Mouse (Mus musculus) heart, embryonic 10.5 days (tissue): ENCODE results near the gene Lrrc74a. TPM values are rescaled to one million over a fixed set of nuclear protein-coding genes. Genes with fewer than 3 reads are reported as not detected.
A peak's percentile ranks its signal among the peaks of the same experiment; 100 is the strongest.

Experiments used
- DNase-seq: peaks from one replicate; pipeline ENCODE4 v3.0.0-alpha.2; 2017; ENCODE audit warnings: low spot score
- H3K27ac ChIP-seq: fragments of 300-500 bp; sonication (generic); 2 replicates; pipeline ENCODE4 v1.5.1; 2016; ENCODE audit warnings: mild to moderate bottlenecking
- H3K27me3 ChIP-seq: fragments of 300-500 bp; sonication (generic); 2 replicates; pipeline ENCODE4 v1.6.1; 2016; ENCODE audit warnings: mild to moderate bottlenecking; ENCODE audit not compliant: poor library complexity, insufficient read depth, severe bottlenecking
- H3K36me3 ChIP-seq: fragments of 300-500 bp; sonication (generic); 2 replicates; pipeline ENCODE4 v1.6.1; 2016; ENCODE audit warnings: mild to moderate bottlenecking, moderate library complexity
- H3K4me1 ChIP-seq: fragments of 300-500 bp; sonication (generic); 2 replicates; pipeline ENCODE4 v1.6.1; 2016; ENCODE audit warnings: mild to moderate bottlenecking
- H3K4me3 ChIP-seq: fragments of 300-500 bp; sonication (generic); 2 replicates; pipeline ENCODE4 v1.5.1; 2016; ENCODE audit warnings: mild to moderate bottlenecking, moderate library complexity
- H3K9me3 ChIP-seq: fragments of 300-500 bp; sonication (generic); 2 replicates; pipeline ENCODE4 v1.6.1; 2016; ENCODE audit warnings: mild to moderate bottlenecking, moderate library complexity
- WGBS: fragments of 180-500 bp; shearing (Covaris S2); methylation state at CpG from one replicate; pipeline ENCODE4 v1.1.7; 2016; 5-methylcytosine and 5-hydroxymethylcytosine counted together
- polyA plus RNA-seq: library from polyadenylated mRNA; unstranded; fragments of >200 nt; fragmentation: Nextera tagmentation; extraction: Ambion mirVana; gene quantifications from 2 replicates; pipeline ENCODE4 v1.2.1, GENCODE M21; 2016

Lrrc74a gene
- polyA plus RNA-seq, 1 experiment from 2014 or later: not detected

GRCm38 (mm10) chr12:86803651-86804307 lies 69.6 kb downstream of the Lrrc74a start:
- no peak for DNase-seq
- Histone ChIP-seq H3K27ac (peak overlapping the region; percentile 75), H3K4me3 (no peak overlapping the region), H3K36me3 (no peaks in the 10 kb centered on the region), H3K27me3 (no peaks in the 10 kb centered on the region), H3K4me1 (peaks cover 90% of the 10 kb centered on the region), H3K9me3 (no peaks in the 10 kb centered on the region)
- WGBS: 44% methylated on average over 6 of the region's 6 CpGs

GRCm38 (mm10) chr12:86804308-86804700 lies 70.1 kb downstream of the Lrrc74a start:
- WGBS: 38% methylated on average over 4 of the region's 4 CpGs
- DNase-seq: no peak
- H3K27ac ChIP-seq: peak overlapping the region; percentile 75
- no peaks in the 10 kb centered on the region for H3K27me3 ChIP-seq
- H3K4me1 ChIP-seq: peaks cover 90% of the 10 kb centered on the region
- no peaks in the 10 kb centered on the region for H3K9me3 ChIP-seq
- H3K36me3 ChIP-seq: no peaks in the 10 kb centered on the region
- H3K4me3 ChIP-seq: no peak overlapping the region

GRCm38 (mm10) chr12:86804857-86805256 lies 70.7 kb downstream of the Lrrc74a start:
- H3K4me1 ChIP-seq: peaks cover 89% of the 10 kb centered on the region
- H3K27me3 ChIP-seq: no peaks in the 10 kb centered on the region
- peak overlapping the region; percentile 75 for H3K27ac ChIP-seq
- no peak overlapping the region for H3K4me3 ChIP-seq
- DNase-seq: no peak
- no peaks in the 10 kb centered on the region for H3K9me3 ChIP-seq
- 66% methylated on average over 2 of the region's 2 CpGs for WGBS
- H3K36me3 ChIP-seq: no peaks in the 10 kb centered on the region

GRCm38 (mm10) chr12:86805315-86805714 lies 71.1 kb downstream of the Lrrc74a start:
- peaks cover 91% of the 10 kb centered on the region for H3K4me1 ChIP-seq
- no peak overlapping the region for H3K27ac ChIP-seq
- 67% methylated on average over 4 of the region's 4 CpGs for WGBS

GRCm38 (mm10) chr12:86806031-86806922 lies 72.1 kb downstream of the Lrrc74a start:
- 7% methylated on average over 20 of the region's 20 CpGs for WGBS
- DNase-seq: no peak
- H3K27ac ChIP-seq: peak overlapping the region; percentile 80

More at GRCm38 (mm10) chr12:86805315-86805714, 71.1 kb downstream of the Lrrc74a start:
- H3K27me3 ChIP-seq: no peaks in the 10 kb centered on the region
- H3K36me3 ChIP-seq: no peaks in the 10 kb centered on the region
- H3K4me3 ChIP-seq: no peak overlapping the region
- no peaks in the 10 kb centered on the region for H3K9me3 ChIP-seq
- no peak for DNase-seq

DNA sequence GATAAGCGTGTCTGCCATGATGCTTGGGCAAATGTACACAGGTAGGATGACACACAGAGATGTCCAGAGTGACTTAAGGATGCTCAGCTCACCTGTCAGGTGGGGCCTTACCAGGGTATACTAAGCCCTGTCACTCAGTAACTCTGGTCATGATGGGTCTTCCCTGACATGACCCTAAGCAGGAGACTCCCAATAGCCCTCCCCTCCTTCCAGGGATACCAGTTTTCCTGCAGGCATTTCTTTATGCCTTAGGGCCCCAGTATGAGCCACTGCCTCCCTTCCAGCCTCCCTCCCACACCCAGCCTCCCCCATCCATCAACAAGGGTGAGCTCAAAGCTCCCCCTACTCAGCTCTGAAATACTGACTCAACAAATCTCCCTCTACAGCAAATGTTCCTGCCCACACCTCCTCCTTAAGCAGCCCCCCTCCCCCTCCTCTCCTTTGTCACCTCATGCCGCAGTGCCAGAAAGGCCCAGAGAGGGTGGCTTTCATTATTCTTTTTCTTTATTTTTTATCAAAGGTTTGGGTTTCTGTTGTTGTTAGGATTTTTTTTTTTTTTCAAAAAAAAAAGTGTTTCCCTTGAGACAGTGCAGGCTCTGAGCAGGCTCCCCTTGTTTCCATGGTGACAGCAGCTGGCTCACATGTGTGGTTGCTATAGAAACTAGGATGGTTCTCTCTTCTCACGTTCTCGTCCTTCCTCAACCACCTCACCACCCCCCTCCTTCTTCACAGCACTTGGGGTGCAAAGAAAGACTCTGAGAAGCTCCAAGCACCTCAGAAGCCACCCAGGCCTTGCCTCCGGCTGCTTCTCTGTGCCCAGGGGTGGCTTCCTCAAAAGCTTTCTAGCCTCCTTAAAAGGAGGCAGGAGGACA lies 73.0 kb downstream of the Lrrc74a start:
- 31% methylated on average over 5 of the region's 5 CpGs for WGBS
- no peak for DNase-seq
- peaks cover 91% of the 10 kb centered on the region for H3K4me1 ChIP-seq

More at GRCm38 (mm10) chr12:86806031-86806922, 72.1 kb downstream of the Lrrc74a start:
- Histone ChIP-seq H3K36me3 (no peaks in the 10 kb centered on the region), H3K9me3 (no peaks in the 10 kb centered on the region), H3K27me3 (no peaks in the 10 kb centered on the region), H3K4me3 (peak overlapping the region; percentile 35), H3K4me1 (peaks cover 91% of the 10 kb centered on the region)

DNA sequence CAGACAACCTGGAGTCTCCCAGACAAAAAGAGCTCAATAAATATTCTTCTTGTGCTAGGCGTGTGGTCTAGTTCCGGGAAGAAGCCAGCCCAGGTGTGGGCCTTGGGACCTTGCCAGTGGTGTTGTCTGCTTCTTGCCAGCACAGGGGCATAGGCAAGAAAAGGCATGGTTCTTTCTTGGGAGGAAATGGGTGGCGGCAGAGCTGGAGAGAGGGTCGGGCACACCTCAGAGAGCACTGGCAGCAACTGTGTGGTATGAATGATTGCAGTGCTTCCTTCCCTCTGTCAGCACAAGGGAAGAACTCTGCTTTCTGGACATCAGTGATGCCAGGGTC lies 73.6 kb downstream of the Lrrc74a start:
- no peak overlapping the region for H3K4me3 ChIP-seq
- WGBS: 52% methylated on average over 4 of the region's 4 CpGs
- H3K4me1 ChIP-seq: peaks cover 91% of the 10 kb centered on the region
- H3K27me3 ChIP-seq: no peaks in the 10 kb centered on the region
- H3K36me3 ChIP-seq: no peaks in the 10 kb centered on the region
- H3K9me3 ChIP-seq: no peaks in the 10 kb centered on the region
- DNase-seq: no peak
- peak overlapping the region; percentile 45 for H3K27ac ChIP-seq

More for the DNA sequence above, 73.0 kb downstream of the Lrrc74a start:
- no peaks in the 10 kb centered on the region for H3K27me3 ChIP-seq
- no peaks in the 10 kb centered on the region for H3K9me3 ChIP-seq
- peak overlapping the region; percentile 80 for H3K27ac ChIP-seq
- H3K36me3 ChIP-seq: no peaks in the 10 kb centered on the region
- 0 out of 2 replicates have a peak overlapping the region, but pooled peaks have one; percentile 35 for H3K4me3 ChIP-seq

GRCm38 (mm10) chr12:86808856-86809255 lies 74.7 kb downstream of the Lrrc74a start:
- no peak for DNase-seq
- Histone ChIP-seq H3K4me1 (peaks cover 83% of the 10 kb centered on the region), H3K36me3 (no peaks in the 10 kb centered on the region), H3K9me3 (no peaks in the 10 kb centered on the region), H3K4me3 (no peak overlapping the region), H3K27me3 (no peaks in the 10 kb centered on the region), H3K27ac (peak overlapping the region; percentile 86)
- 76% methylated on average over 4 of the region's 4 CpGs for WGBS

DNA sequence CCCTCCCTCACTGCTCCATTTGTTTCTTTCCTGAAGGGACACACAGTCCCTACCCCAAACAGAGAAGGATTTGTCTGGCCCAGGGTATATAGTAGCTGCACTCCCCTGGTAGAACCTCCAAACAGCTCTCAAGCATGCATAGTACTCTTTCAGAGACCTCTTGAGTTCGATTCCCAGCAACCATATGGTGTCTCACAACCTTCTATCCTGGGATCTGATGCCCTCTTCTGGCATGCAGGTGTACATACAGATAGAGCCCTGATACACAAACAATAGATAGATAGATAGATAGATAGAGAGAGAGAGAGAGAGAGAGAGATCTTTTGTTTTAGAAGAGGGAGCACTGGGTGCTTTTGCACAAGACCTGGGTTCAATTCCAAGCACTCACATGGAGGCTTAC lies 75.9 kb downstream of the Lrrc74a start:
- WGBS: 87% methylated on average over 1 of the region's 1 CpGs
- DNase-seq: no peak
- Histone ChIP-seq H3K36me3 (no peaks in the 10 kb centered on the region), H3K27ac (peak overlapping the region; percentile 86), H3K4me1 (peaks cover 71% of the 10 kb centered on the region), H3K9me3 (no peaks in the 10 kb centered on the region), H3K27me3 (no peaks in the 10 kb centered on the region), H3K4me3 (no peak overlapping the region)

DNA sequence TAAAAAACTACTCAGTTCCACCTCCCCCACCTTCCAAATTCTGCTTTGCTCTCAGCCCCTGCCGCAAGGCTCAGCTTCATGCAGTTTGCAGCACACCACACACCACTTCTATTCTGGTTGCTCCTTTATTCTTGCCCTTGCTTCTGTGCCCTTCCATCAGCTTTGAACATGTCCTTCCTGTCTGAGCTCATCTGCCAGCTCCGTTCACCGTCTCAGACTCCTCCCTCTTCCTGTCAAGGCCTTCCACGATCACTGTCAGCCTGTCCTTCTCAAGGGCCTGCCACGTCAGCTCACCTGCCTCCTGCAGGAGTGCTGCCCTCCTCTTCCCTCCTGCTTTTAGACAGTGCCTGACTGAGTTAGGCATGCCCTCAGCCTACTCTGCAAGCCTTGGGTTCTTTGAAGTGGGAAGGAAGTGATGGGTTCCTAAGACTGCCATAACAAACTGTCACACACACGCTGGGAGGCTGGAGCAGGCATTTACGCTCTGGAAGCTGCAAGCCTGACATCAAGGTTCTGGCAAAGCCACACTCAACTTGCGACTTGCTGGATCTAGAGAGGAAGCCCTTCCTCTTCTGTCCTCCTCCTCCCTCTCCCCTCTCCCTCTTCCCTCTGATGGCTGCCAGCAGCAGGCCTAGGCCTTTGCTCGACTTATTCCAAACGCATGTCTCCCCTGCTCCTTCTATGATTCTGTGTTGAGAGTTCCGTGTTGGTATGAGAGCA lies 76.7 kb downstream of the Lrrc74a start:
- peaks cover 74% of the 10 kb centered on the region for H3K4me1 ChIP-seq
- no peak for DNase-seq
- 37% methylated on average over 11 of the region's 11 CpGs for WGBS
- no peaks in the 10 kb centered on the region for H3K9me3 ChIP-seq
- H3K27ac ChIP-seq: peak overlapping the region; percentile 86
- no peak overlapping the region for H3K4me3 ChIP-seq
- H3K27me3 ChIP-seq: no peaks in the 10 kb centered on the region
- no peaks in the 10 kb centered on the region for H3K36me3 ChIP-seq

DNA sequence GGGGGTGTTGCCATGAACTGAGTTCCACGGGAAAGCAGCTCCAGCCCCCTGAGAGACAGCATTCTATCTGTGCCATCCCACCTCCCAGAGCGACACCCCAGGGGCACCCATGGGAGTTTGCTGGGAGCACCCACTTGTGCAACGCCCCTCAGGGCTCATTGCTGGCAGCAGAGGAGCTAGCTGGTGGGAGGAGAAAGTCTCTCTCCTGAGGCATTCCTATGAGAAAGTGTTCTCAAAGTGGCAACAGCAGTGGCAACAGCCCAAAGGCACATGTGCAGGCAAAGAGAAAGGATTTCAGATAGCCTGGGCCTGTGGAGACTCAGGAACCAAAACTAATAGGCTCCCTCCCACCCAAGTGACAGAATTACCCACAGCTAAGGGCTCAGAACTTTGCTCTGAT lies 78.6 kb downstream of the Lrrc74a start:
- 76% methylated on average over 3 of the region's 3 CpGs for WGBS
- H3K27me3 ChIP-seq: no peaks in the 10 kb centered on the region

More for the DNA sequence above, 78.6 kb downstream of the Lrrc74a start:
- Histone ChIP-seq H3K4me1 (peaks cover 74% of the 10 kb centered on the region), H3K4me3 (no peak overlapping the region), H3K9me3 (no peaks in the 10 kb centered on the region), H3K36me3 (no peaks in the 10 kb centered on the region), H3K27ac (peak overlapping the region; percentile 86)
- no peak for DNase-seq
